Mouse (Mus musculus) left cerebral cortex, adult 2 months (tissue): ENCODE measurements at regions not wholly inside any gene's neighbourhood (a gene's known extent, or its start where the extent isn't known, plus 50 kb on each side); places are given as distances from the start of the nearest gene placed in this dataset.

Experiments
- DNase-seq, 2 experiments: peaks; one replicate each; pipeline ENCODE4 v3.0.0; 2021 to 2022; ENCODE audit warnings: low spot score in 2 of 2, mixed read lengths in 1 of 2; ENCODE audit errors: extremely low spot score in 1 of 2
- H3K27ac ChIP-seq: fragments of 200-600 bp; 2 replicates; pipeline ENCODE4 v1.8.1; 2022
- H3K4me3 ChIP-seq: fragments of 200-600 bp; 2 replicates; pipeline ENCODE4 v1.8.1; 2022
- CTCF ChIP-seq: fragments of 200-600 bp; IDR thresholded peaks from 2 replicates; pipeline ENCODE4 v1.8.1; 2022; ENCODE audit warnings: antibody characterized with exemption, mild to moderate bottlenecking, moderate library complexity
- intact Hi-C: fragments of 180-260 bp; cut with DNase I; formaldehyde crosslinking; loops from one replicate; pipeline ENCODE4 v1.15.1; 2025

GRCm38 (mm10) chr7:119384670-119385241 is 74.3 kb downstream of the Gp2 start:
- TF ChIP-seq CTCF, result no peak
- intact Hi-C loops, result no loop called here
- Histone ChIP-seq H3K4me3 (no peak overlapping the region), H3K27ac (no peak overlapping the region)
- no peak for DNase-seq

- intact Hi-C loops, result no loop called here
Measured at GRCm38 (mm10) chr7:119379935-119380334, 79.2 kb downstream of the Gp2 start.

GRCm38 (mm10) chr7:119364268-119364596 is 94.9 kb downstream of the Gp2 start:
- Histone ChIP-seq H3K4me3 (no peak overlapping the region), H3K27ac (no peak overlapping the region)
- DNase-seq, result no peak
- no peak for TF ChIP-seq CTCF
- intact Hi-C loops, result no loop called here

More at GRCm38 (mm10) chr7:119379935-119380334, 79.2 kb downstream of the Gp2 start:
- H3K4me3 ChIP-seq, result no peak overlapping the region
- DNase-seq, result no peak
- no peak overlapping the region for H3K27ac ChIP-seq
- TF ChIP-seq CTCF, result no peak

GRCm38 (mm10) chr7:119363552-119364267 is 95.4 kb downstream of the Gp2 start:
- no peak for DNase-seq

GRCm38 (mm10) chr7:119357338-119357737 is 101.7 kb downstream of the Gp2 start:
- intact Hi-C loops, result no loop called here
- H3K27ac ChIP-seq, result no peak overlapping the region
- no peak for TF ChIP-seq CTCF

More at GRCm38 (mm10) chr7:119363552-119364267, 95.4 kb downstream of the Gp2 start:
- TF ChIP-seq CTCF, result no peak
- Histone ChIP-seq H3K27ac (no peak overlapping the region), H3K4me3 (no peak overlapping the region)
- intact Hi-C loops, result no loop called here

GRCm38 (mm10) chr7:119356251-119356650 is 102.8 kb downstream of the Gp2 start:
- no peak for DNase-seq
- no peak for TF ChIP-seq CTCF
- Histone ChIP-seq H3K4me3 (no peak overlapping the region), H3K27ac (no peak overlapping the region)
- intact Hi-C loops, result no loop called here

More at GRCm38 (mm10) chr7:119357338-119357737, 101.7 kb downstream of the Gp2 start:
- DNase-seq, result no peak
- no peak overlapping the region for H3K4me3 ChIP-seq

GRCm38 (mm10) chr7:119352571-119352970 is 106.5 kb downstream of the Gp2 start:
- Histone ChIP-seq H3K27ac (no peak overlapping the region), H3K4me3 (no peak overlapping the region)
- TF ChIP-seq CTCF, result no peak
- intact Hi-C loops, result no loop called here
- DNase-seq, result no peak

GRCm38 (mm10) chr7:119350641-119351040 is 108.4 kb downstream of the Gp2 start:
- DNase-seq, result no peak
- H3K27ac ChIP-seq, result no peak overlapping the region
- no peak for TF ChIP-seq CTCF
- H3K4me3 ChIP-seq, result no peak overlapping the region
- intact Hi-C loops, result no loop called here

GRCm38 (mm10) chr7:119343380-119343779 is 115.7 kb downstream of the Gp2 start:
- intact Hi-C loops, result no loop called here
- no peak for DNase-seq
- Histone ChIP-seq H3K27ac (no peak overlapping the region), H3K4me3 (no peak overlapping the region)
- no peak for TF ChIP-seq CTCF

- H3K4me3 ChIP-seq, result no peak overlapping the region
- TF ChIP-seq CTCF, result no peak
- no peak overlapping the region for H3K27ac ChIP-seq
- intact Hi-C loops, result no loop called here
- DNase-seq, result no peak
Measured at GRCm38 (mm10) chr7:119333102-119333501, 126.0 kb downstream of the Gp2 start.

- Histone ChIP-seq H3K4me3 (no peak overlapping the region), H3K27ac (no peak overlapping the region)
- intact Hi-C loops, result no loop called here
- no peak for TF ChIP-seq CTCF
- no peak for DNase-seq
Measured at GRCm38 (mm10) chr7:119330460-119331109, 128.5 kb downstream of the Gp2 start.

- DNase-seq, result no peak
- TF ChIP-seq CTCF, result no peak
- intact Hi-C loops, result no loop called here
- no peak overlapping the region for H3K27ac ChIP-seq
- no peak overlapping the region for H3K4me3 ChIP-seq
Measured at GRCm38 (mm10) chr7:119296307-119296706, 111.9 kb upstream of the Gpr139 start.
